Mouse (Mus musculus) forebrain, embryonic 13.5 days (tissue): Measurements from ENCODE around the gene Wbp11. TPM values are rescaled to one million over a fixed set of nuclear protein-coding genes. Genes with fewer than 3 reads are reported as not detected.
A peak's percentile ranks its signal among the peaks of the same experiment; 100 is the strongest.

Experiments
- ATAC-seq: fragments of 200-750 bp; cut with Nextera tagmentation; 2 replicates; pipeline ENCODE4 v1.8.0; 2017
- H3K27ac ChIP-seq: fragments of 300-500 bp; sonication (generic); 2 replicates; pipeline ENCODE4 v1.5.1; 2015; ENCODE audit warnings: inconsistent platforms, mild to moderate bottlenecking, moderate library complexity
- H3K27me3 ChIP-seq: fragments of 300-500 bp; sonication (generic); 2 replicates; pipeline ENCODE4 v1.6.1; 2015; ENCODE audit warnings: mild to moderate bottlenecking, inconsistent platforms
- H3K36me3 ChIP-seq: fragments of 300-500 bp; sonication (generic); 2 replicates; pipeline ENCODE4 v1.6.1; 2015; ENCODE audit warnings: mild to moderate bottlenecking, inconsistent platforms; ENCODE audit not compliant: poor library complexity, severe bottlenecking
- H3K4me1 ChIP-seq: fragments of 300-500 bp; sonication (generic); 2 replicates; pipeline ENCODE4 v1.6.1; 2015; ENCODE audit warnings: inconsistent platforms
- H3K4me2 ChIP-seq: fragments of 300-500 bp; sonication (generic); 2 replicates; pipeline ENCODE4 v1.6.1; 2015; ENCODE audit warnings: inconsistent platforms, mild to moderate bottlenecking, moderate library complexity
- H3K4me3 ChIP-seq: fragments of 300-500 bp; sonication (generic); 2 replicates; pipeline ENCODE4 v1.5.1; 2015; ENCODE audit warnings: mild to moderate bottlenecking, inconsistent platforms
- H3K9ac ChIP-seq: fragments of 300-500 bp; sonication (generic); 2 replicates; pipeline ENCODE4 v1.6.1; 2015; ENCODE audit warnings: mild to moderate bottlenecking, inconsistent platforms
- H3K9me3 ChIP-seq: fragments of 300-500 bp; sonication (generic); replicated peaks from 2 replicates; pipeline ENCODE4 v1.6.1; 2016; ENCODE audit warnings: inconsistent platforms
- WGBS: fragments of 180-500 bp; shearing (Covaris S2); methylation state at CpG from one replicate; pipeline ENCODE4 v1.1.7; 2015; 5-methylcytosine and 5-hydroxymethylcytosine counted together
- polyA plus RNA-seq: library from polyadenylated mRNA; unstranded; fragments of >200 nt; fragmentation: Nextera tagmentation; extraction: Ambion mirVana; gene quantifications from 2 replicates; pipeline ENCODE4 v1.2.1, GENCODE M21; 2015

Wbp11 gene
- 94.5 and 98.8 TPM in 2 replicates for polyA plus RNA-seq

DNA sequence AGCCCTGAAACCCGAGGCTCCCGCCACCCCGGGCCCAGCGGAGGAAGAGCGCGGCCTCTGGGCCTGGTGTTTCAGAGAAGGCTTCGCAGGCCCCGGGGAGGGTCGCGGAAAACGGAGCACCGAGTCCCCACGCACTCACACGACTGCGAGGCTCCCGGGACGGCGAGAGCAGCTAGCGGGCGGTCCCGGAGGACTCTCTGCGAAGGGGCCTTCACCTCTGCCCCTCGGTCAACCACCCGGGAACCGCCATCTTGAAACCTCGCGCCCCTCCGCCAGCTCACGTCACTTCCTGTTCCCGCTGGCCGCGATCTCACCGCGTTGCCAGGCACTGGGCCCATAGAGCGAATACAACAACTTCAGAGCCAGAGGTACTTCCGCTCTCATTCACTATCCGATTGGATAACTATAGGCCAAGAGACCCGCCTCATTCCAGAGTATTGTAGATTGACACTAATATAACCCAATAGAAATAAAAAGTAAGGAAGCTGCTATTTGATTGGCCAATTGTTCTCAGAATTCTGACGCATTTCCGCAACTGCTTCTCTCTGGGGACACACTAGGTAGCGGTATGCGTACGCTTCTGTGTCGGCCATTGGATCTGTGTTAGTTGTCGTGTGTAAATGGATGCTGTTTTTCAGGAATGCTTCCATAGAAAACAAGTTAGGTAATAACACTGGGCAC is at the start of gene Wbp11:
Gene Wbp11, minus strand, starts transcription at position 353 of the 681 bp plus-strand sequence.
- Histone ChIP-seq H3K9ac (peak within 1 kb of the TSS; percentile 88), H3K4me2 (peak within 1 kb of the TSS; percentile 78), H3K9me3 (no peaks in the 10 kb centered on the region), H3K4me3 (peak within 1 kb of the TSS; percentile 79), H3K27me3 (peaks cover 12% of the 10 kb centered on the region; the same call in 1 of the 2 replicates), H3K27ac (peak within 1 kb of the TSS; percentile 58; the same call in 1 of the 2 replicates), H3K36me3 (peaks cover 21% of the 10 kb centered on the region), H3K4me1 (peaks cover 13% of the 10 kb centered on the region)
- ATAC-seq: peak; percentile 100
- under 1% methylated on average over 45 of the region's 45 CpGs for WGBS

DNA sequence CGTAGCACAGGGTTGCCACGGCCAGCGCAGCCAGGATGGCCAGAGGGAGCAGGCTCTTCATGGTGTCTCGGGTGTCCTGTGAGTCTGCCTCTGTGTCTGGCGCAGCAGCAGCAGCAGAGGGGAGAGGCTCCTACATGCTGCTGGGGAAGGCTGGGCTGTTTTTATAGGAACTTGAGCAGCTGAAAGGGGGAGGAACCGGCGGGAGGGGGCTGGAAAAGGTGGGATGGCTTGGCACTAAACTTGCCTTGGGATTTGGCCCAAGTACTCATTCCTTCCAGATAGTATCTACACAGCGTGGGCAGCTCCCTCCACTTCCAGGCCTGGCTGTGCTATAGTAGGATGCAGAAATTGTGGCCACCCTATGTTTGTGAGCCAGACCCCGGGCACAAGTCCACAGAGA is 47.6 kb upstream of the Wbp11 start, which contains the start of gene Mgp:
Gene Mgp, minus strand, starts transcription at position 154 of the 400 bp plus-strand sequence.
- WGBS: 62% methylated on average over 9 of the region's 9 CpGs
- Histone ChIP-seq H3K4me3 (no peak within 1 kb of the TSS), H3K9ac (no peak within 1 kb of the TSS)

DNA sequence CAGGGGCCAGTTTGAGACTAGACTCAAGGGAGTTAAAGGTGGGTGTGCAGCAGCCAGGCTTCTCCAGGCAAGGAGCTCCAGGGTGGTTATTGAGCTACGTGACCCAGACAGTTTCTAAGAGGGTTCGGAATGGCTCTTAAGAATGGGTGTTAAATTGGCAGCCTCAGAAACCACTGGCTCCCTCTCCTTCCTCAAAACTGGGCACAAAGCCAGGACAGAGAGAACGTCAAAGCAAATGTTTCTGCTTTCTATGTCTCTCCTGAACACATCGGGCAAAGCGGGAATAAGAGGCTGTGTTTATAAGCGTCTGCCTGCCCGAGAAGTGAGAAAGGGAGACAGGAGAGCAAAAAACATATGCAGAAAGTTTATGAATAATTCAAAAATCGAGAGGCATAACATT is 46.6 kb upstream of the Wbp11 start:
- peaks cover 6% of the 10 kb centered on the region; the same call in 1 of the 2 replicates for H3K4me1 ChIP-seq
- no peak overlapping the region for H3K4me2 ChIP-seq
- H3K27ac ChIP-seq: no peak overlapping the region
- H3K9ac ChIP-seq: no peak overlapping the region
- no peak for ATAC-seq
- WGBS: 29% methylated on average over 8 of the region's 8 CpGs
- H3K36me3 ChIP-seq: no peaks in the 10 kb centered on the region
- H3K9me3 ChIP-seq: no peaks in the 10 kb centered on the region
- H3K4me3 ChIP-seq: no peak overlapping the region
- no peaks in the 10 kb centered on the region for H3K27me3 ChIP-seq

More for the DNA sequence above, 47.6 kb upstream of the Wbp11 start, which contains the start of gene Mgp:
- Histone ChIP-seq H3K27ac (no peak within 1 kb of the TSS), H3K4me1 (peaks cover 6% of the 10 kb centered on the region; the same call in 1 of the 2 replicates), H3K9me3 (no peaks in the 10 kb centered on the region), H3K4me2 (no peak within 1 kb of the TSS), H3K27me3 (no peaks in the 10 kb centered on the region), H3K36me3 (no peaks in the 10 kb centered on the region)
- ATAC-seq: no peak

DNA sequence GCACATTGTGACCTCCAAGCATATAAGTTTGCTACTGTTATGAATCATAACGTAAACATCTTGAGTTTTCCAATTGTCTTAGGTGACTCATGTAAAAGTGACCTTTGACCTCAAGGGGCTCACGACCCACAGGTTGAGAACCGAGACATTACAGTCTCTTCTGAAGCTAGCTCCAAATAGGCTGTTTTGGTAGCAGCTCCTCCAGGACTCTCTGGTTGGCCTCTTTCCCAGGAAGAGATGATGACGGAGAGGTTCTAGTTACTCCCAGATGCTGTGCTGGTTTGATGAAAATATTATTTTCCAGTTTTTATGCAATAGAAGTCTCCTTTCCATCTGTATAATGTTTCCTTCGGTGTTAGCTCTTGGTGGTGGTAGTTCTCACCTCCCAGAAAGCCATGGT is 40.9 kb upstream of the Wbp11 start:
- no peaks in the 10 kb centered on the region; the same call in 1 of the 2 replicates for H3K4me1 ChIP-seq
- no peaks in the 10 kb centered on the region for H3K36me3 ChIP-seq
- H3K4me2 ChIP-seq: no peak overlapping the region
- H3K27me3 ChIP-seq: no peaks in the 10 kb centered on the region
- WGBS: 87% methylated on average over 5 of the region's 5 CpGs
- H3K27ac ChIP-seq: no peak overlapping the region
- no peak overlapping the region for H3K9ac ChIP-seq
- no peaks in the 10 kb centered on the region for H3K9me3 ChIP-seq
- no peak for ATAC-seq
- H3K4me3 ChIP-seq: no peak overlapping the region

DNA sequence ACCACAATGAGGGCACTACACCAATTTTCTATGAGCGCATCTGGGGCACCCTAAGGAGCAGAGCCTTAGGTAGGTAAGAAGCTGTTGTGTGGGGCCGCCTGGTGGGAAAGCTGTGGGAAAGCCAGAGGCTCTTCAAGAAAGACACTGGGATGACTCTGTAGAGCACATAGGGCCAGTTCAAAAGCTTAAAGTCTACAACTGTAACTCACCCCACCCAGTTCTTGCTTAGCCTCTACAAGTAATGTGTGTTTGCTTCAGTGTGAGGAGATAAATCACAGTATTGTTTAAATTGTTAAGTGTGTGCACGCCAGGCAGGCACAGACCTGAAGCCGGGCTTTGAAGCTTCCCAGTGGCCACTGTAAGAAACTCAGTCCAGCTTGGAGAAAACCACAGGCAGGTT is 38.1 kb upstream of the Wbp11 start:
- Histone ChIP-seq H3K4me1 (no peaks in the 10 kb centered on the region), H3K4me2 (no peak overlapping the region), H3K27ac (no peak overlapping the region), H3K27me3 (no peaks in the 10 kb centered on the region), H3K9ac (no peak overlapping the region), H3K9me3 (no peaks in the 10 kb centered on the region), H3K4me3 (no peak overlapping the region), H3K36me3 (no peaks in the 10 kb centered on the region)
- no peak for ATAC-seq
- WGBS: 81% methylated on average over 4 of the region's 4 CpGs

DNA sequence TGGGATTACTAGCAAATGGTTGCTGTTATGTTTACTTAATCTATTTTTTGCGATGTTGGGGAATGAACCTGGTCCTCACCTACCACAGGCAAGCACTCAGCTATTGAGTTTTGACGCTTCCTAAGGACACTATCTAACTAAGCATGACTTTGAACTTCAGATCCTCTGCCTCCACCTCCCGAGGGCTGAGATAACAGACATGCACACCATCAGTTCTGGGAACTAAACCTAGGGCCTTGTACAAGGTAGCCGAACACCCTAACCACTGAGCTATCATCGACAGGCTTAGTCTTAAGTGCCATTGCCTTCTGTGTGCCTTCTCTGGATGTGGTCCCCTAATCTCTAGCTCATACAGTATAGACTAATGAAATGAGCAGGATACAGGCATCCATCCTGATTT is 37.3 kb upstream of the Wbp11 start:
- Histone ChIP-seq H3K4me3 (no peak overlapping the region), H3K4me1 (no peaks in the 10 kb centered on the region), H3K9ac (no peak overlapping the region), H3K4me2 (no peak overlapping the region), H3K36me3 (no peaks in the 10 kb centered on the region), H3K27ac (no peak overlapping the region), H3K9me3 (no peaks in the 10 kb centered on the region), H3K27me3 (no peaks in the 10 kb centered on the region)
- no peak for ATAC-seq
- 94% methylated on average over 5 of the region's 5 CpGs for WGBS

DNA sequence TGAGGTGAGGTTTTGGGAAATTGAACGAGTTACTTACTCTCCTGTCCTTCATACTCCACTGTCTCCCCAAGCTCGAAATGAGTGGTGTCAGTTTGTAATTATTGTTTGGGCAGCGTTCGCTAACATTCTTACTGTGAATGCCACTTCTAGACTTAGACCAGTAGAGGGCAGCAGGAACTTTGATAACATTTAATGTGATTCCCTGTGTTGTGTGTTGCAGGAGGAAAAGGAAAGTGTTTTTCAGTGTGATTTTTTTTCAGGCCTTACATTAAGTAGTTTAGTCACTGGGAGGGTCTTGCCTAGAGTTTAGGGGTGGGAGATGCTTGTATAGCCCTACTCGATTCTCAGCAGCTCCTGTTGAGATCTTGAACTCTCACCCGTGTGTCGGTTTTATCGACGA is 33.0 kb upstream of the Wbp11 start:
- Histone ChIP-seq H3K9ac (no peak overlapping the region), H3K4me3 (no peak overlapping the region), H3K27ac (no peak overlapping the region), H3K4me1 (no peaks in the 10 kb centered on the region), H3K4me2 (no peak overlapping the region), H3K9me3 (no peaks in the 10 kb centered on the region), H3K27me3 (no peaks in the 10 kb centered on the region), H3K36me3 (no peaks in the 10 kb centered on the region)
- ATAC-seq: peak; percentile 63
- WGBS: 50% methylated on average over 9 of the region's 9 CpGs

DNA sequence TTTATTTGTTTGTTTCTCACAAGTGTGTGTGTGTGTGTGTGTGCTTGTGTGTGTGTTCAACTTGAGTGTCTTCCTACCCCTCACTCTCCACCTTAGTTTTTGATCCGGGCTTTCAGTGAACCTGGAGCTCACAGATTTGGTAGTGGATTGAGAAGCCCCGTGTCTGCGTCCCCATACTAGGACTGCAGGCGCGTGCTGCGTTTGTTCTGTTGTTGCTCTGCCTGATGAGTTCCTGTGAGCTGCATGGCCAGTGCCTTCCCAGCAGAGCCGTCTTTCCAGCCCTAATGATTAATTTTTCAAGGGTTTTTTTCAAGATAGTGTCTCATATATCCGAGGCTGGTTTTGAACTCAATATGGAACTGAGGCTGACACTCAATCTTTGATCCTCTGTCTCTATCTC is 30.4 kb upstream of the Wbp11 start:
- no peaks in the 10 kb centered on the region for H3K4me1 ChIP-seq
- ATAC-seq: no peak
- no peak overlapping the region for H3K9ac ChIP-seq
- H3K27ac ChIP-seq: no peak overlapping the region
- H3K4me2 ChIP-seq: no peak overlapping the region
- H3K9me3 ChIP-seq: no peaks in the 10 kb centered on the region
- H3K27me3 ChIP-seq: no peaks in the 10 kb centered on the region
- 84% methylated on average over 8 of the region's 8 CpGs for WGBS
- no peak overlapping the region for H3K4me3 ChIP-seq
- H3K36me3 ChIP-seq: no peaks in the 10 kb centered on the region

DNA sequence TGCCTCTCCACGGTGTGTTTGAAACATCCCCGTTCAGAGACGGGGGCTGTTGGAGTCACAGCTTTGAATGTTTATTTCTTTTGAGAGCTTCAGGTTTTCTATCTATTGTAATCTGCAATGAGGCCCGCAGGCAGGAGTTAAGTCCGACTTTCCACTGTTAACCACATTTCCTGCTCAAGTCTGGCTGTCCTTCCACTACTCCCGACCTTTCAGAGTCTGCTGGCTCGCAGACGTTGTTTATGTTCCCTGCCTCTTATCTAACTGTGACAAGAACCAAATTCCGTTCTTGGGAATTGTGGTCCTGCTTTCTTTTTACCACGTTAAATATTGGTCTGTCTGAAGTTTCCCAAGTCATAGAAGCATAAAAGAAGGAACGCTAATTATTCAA is 29.8 kb upstream of the Wbp11 start:
- no peaks in the 10 kb centered on the region for H3K36me3 ChIP-seq
- no peaks in the 10 kb centered on the region for H3K27me3 ChIP-seq
- no peak overlapping the region for H3K4me3 ChIP-seq
- H3K4me1 ChIP-seq: peaks cover 2% of the 10 kb centered on the region; the same call in 1 of the 2 replicates
- no peaks in the 10 kb centered on the region for H3K9me3 ChIP-seq
- 74% methylated on average over 11 of the region's 11 CpGs for WGBS
- H3K27ac ChIP-seq: no peak overlapping the region
- H3K9ac ChIP-seq: no peak overlapping the region
- no peak overlapping the region for H3K4me2 ChIP-seq
- ATAC-seq: no peak

DNA sequence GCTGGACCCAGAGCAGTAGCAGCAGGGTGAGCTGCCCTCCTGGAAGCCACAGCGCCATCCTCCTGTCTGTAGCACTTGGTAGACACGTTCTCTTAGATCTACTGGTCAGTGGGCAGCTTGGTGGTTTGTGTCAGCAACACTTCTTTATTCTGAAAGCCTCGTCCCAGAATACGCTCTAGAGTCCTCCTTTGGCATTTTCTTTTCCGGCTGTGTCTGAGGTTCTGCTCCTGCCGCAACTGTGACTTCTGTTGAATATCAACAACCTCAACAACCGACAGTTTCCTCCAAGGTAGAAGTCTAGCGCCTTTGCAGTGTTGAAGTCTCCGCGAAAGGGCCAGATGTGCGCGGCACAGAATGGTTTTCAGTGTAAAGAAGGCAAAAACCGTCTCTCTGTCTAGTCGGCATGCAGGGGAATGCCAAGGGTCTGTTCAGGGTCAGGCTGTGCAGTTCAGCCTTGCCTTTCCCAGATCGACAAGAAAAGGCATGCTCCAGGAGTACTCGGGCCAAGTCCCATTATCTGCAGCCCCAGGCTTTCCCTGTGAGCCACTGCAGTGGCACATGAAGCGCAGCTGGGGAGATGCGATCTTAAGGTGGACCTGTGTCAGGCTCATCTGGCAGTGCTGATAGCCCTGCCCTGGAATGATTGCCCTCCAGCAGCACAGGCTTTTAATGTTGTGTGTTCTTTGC is 29.3 kb upstream of the Wbp11 start, which contains the start of gene Art4:
Gene Art4, minus strand, starts transcription at position 548 of the 687 bp plus-strand sequence.
- no peak for ATAC-seq
- no peak within 1 kb of the TSS for H3K9ac ChIP-seq
- H3K4me2 ChIP-seq: no peak within 1 kb of the TSS
- no peak within 1 kb of the TSS for H3K4me3 ChIP-seq
- H3K27ac ChIP-seq: no peak within 1 kb of the TSS
- no peaks in the 10 kb centered on the region for H3K36me3 ChIP-seq
- WGBS: 80% methylated on average over 18 of the region's 18 CpGs
- no peaks in the 10 kb centered on the region for H3K27me3 ChIP-seq
- peaks cover 4% of the 10 kb centered on the region; the same call in 1 of the 2 replicates for H3K4me1 ChIP-seq
- H3K9me3 ChIP-seq: no peaks in the 10 kb centered on the region

DNA sequence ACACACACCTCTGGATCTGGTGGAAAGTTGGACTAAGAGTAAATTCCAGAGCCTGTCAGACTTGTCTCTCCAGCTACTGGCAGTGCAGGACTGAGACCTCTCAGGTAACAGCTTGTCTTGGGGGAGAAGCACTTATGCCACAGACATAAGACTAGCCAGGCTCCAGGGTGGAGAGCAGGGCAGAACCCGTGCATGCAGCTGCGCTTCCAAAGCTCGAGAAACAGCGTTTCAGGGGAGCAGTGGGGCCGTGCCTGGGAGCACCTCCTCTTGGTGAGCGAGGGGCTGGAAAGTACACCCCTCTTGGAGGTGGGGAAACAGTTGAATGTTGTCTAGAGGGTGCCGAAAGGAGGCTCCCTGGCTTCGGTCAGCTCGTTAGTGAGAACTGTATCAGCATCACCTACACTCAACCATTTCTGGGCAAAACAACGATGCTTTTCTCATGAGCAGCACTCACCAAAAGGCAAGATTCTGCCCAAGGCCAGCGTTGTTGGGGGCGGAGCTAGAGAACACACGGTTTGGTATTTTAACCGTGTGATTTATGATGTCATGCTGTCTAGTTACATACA is 28.1 kb upstream of the Wbp11 start:
- H3K9me3 ChIP-seq: no peaks in the 10 kb centered on the region
- H3K4me1 ChIP-seq: peaks cover 4% of the 10 kb centered on the region; the same call in 1 of the 2 replicates
- no peaks in the 10 kb centered on the region for H3K27me3 ChIP-seq
- H3K4me2 ChIP-seq: no peak overlapping the region
- H3K36me3 ChIP-seq: no peaks in the 10 kb centered on the region
- no peak for ATAC-seq
- 67% methylated on average over 14 of the region's 14 CpGs for WGBS
- no peak overlapping the region for H3K4me3 ChIP-seq
- no peak overlapping the region for H3K27ac ChIP-seq
- H3K9ac ChIP-seq: no peak overlapping the region

DNA sequence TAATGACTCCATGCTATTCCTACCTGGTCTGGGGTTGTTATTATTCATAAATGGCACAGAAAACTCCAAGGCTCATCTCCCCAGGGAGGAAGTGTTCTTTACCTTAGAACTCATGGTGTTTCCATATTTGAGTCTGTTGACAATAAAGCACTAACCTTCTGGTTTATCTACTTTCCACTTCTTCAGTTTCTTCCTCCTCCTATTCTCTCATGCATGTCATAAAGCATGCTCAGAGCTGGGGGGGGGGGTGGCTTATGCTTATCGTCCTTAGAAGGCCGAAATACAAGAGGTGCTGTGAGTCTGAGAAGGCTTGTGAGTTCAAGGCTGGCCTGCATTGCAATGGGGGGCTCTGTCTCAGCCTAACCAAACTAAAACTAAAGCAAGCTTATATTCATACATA is 27.1 kb upstream of the Wbp11 start:
- WGBS: 87% methylated on average over 2 of the region's 2 CpGs
- H3K9ac ChIP-seq: no peak overlapping the region
- H3K4me1 ChIP-seq: peaks cover 4% of the 10 kb centered on the region; the same call in 1 of the 2 replicates
- no peak for ATAC-seq
- no peaks in the 10 kb centered on the region for H3K36me3 ChIP-seq
- H3K9me3 ChIP-seq: no peaks in the 10 kb centered on the region
- no peak overlapping the region for H3K4me2 ChIP-seq
- no peaks in the 10 kb centered on the region for H3K27me3 ChIP-seq
- no peak overlapping the region for H3K27ac ChIP-seq
- H3K4me3 ChIP-seq: no peak overlapping the region
